In genomic region chr16:55974256-55974902, GRCm38 (mm10) we compare ENCODE assay signal across 7 mouse cellular contexts. TPM values are rescaled to one million over a fixed set of nuclear protein-coding genes. Genes with fewer than 3 reads are reported as not detected.
A peak's percentile ranks its signal among the peaks of the same experiment; 100 is the strongest.
DNase-seq lines count a peak whose midpoint lies in the region; ATAC-seq lines count a peak whose summit lies in the region.

No protein-coding gene starts in this region.

- H3K27me3 ChIP-seq in embryonic facial prominence, embryonic 10.5 days (replicated peaks; ENCODE audit: low read depth, poor library complexity, severe bottlenecking) = no peaks in the 10 kb centered on the region
- no peaks in the 10 kb centered on the region for H3K27me3 ChIP-seq in limb, embryonic 11.5 days (ENCODE audit: control insufficient read depth, insufficient read depth, low read length)
- H3K27me3 ChIP-seq in midbrain, embryonic 13.5 days = no peaks in the 10 kb centered on the region

- H3K9me3 ChIP-seq in embryonic facial prominence, embryonic 10.5 days = no peaks in the 10 kb centered on the region
- no peaks in the 10 kb centered on the region for H3K9me3 ChIP-seq in limb, embryonic 11.5 days (ENCODE audit: control insufficient read depth, low read length)
- H3K9me3 ChIP-seq in midbrain, embryonic 13.5 days = no peaks in the 10 kb centered on the region

- H3K4me3 ChIP-seq in embryonic facial prominence, embryonic 10.5 days = peak overlapping the region; percentile 99
- peak overlapping the region; percentile 99 for H3K4me3 ChIP-seq in limb, embryonic 11.5 days (ENCODE audit: low read depth, low read length)
- peak overlapping the region; percentile 100 for H3K4me3 ChIP-seq in midbrain, embryonic 13.5 days (replicated peaks)

- H3K27ac ChIP-seq in embryonic facial prominence, embryonic 10.5 days (replicated peaks) = peak overlapping the region; percentile 90
- H3K27ac ChIP-seq in limb, embryonic 11.5 days (replicated peaks; ENCODE audit: low read depth, low read length) = peak overlapping the region; percentile 69; the same call in 1 of the 2 replicates
- H3K27ac ChIP-seq in midbrain, embryonic 13.5 days = peak overlapping the region; percentile 90

- DNase-seq in adrenal gland, postnatal 14 days = peak; percentile 97
- DNase-seq in embryonic facial prominence, embryonic 10.5 days (ENCODE audit: low spot score) = peak; percentile 92
- DNase-seq in heart, adult 11 months = peak; percentile 100
- peak; percentile 92 for DNase-seq in kidney, adult 18-20 months
- peak; percentile 90 for DNase-seq in limb, embryonic 11.5 days (ENCODE audit: low spot score)
- peak; percentile 79 for DNase-seq in spleen, adult 12 weeks (ENCODE audit: low spot score)

- H3K9ac ChIP-seq in limb, embryonic 11.5 days (ENCODE audit: low read length) = peak overlapping the region; percentile 85
- H3K9ac ChIP-seq in midbrain, embryonic 13.5 days (replicated peaks) = peak overlapping the region; percentile 94

- H3K4me1 ChIP-seq in embryonic facial prominence, embryonic 10.5 days = peaks cover 26% of the 10 kb centered on the region
- peaks cover 2% of the 10 kb centered on the region; the same call in 1 of the 2 replicates for H3K4me1 ChIP-seq in limb, embryonic 11.5 days (ENCODE audit: control insufficient read depth, insufficient read depth, low read length)
- peaks cover 30% of the 10 kb centered on the region for H3K4me1 ChIP-seq in midbrain, embryonic 13.5 days (replicated peaks)

- WGBS in embryonic facial prominence, embryonic 10.5 days = under 1% methylated on average over 55 of the region's 55 CpGs
- WGBS in limb, embryonic 11.5 days = 0% methylated on average over 55 of the region's 55 CpGs
- WGBS in midbrain, embryonic 13.5 days = under 1% methylated on average over 53 of the region's 55 CpGs

- ATAC-seq in limb, embryonic 11.5 days (ENCODE audit: insufficient number of reproducible peaks, low FRiP score, low TSS enrichment, low read depth) = peak; percentile 87
- peak; percentile 78 for ATAC-seq in midbrain, embryonic 13.5 days

- H3K4me2 ChIP-seq in limb, embryonic 11.5 days (ENCODE audit: low read depth, severe bottlenecking) = peak overlapping the region; percentile 56
- H3K4me2 ChIP-seq in midbrain, embryonic 13.5 days (replicated peaks) = peak overlapping the region; percentile 80

- peaks cover 47% of the 10 kb centered on the region for H3K36me3 ChIP-seq in embryonic facial prominence, embryonic 10.5 days (replicated peaks)
- H3K36me3 ChIP-seq in limb, embryonic 11.5 days (ENCODE audit: control insufficient read depth, insufficient read depth, low read length) = peaks cover 15% of the 10 kb centered on the region; the same call in 1 of the 2 replicates
- peaks cover 34% of the 10 kb centered on the region for H3K36me3 ChIP-seq in midbrain, embryonic 13.5 days

RNA-seq across cellular contexts. Expression of gene Zbtb11, which starts 0.7 kb away (rescaled TPM):
- 19.4 and 19.9 TPM in 2 replicates for total RNA-seq in adrenal gland, postnatal 14 days (2021)
- 17.1 and 18.7 TPM in 2 replicates for polyA plus RNA-seq in embryonic facial prominence, embryonic 10.5 days (2016; fragmentation: Nextera tagmentation; extraction: Ambion mirVana)
- 18.0 and 19.6 TPM in 2 replicates for polyA plus RNA-seq in limb, embryonic 11.5 days (2014; fragmentation: Nextera tagmentation; extraction: Ambion mirVana)
- 21.2 and 21.4 TPM in 2 replicates for polyA plus RNA-seq in midbrain, embryonic 13.5 days (2015; fragmentation: Nextera tagmentation; extraction: Ambion mirVana)

RNA-seq across cellular contexts. Expression of gene Rpl24, which starts 8.3 kb away (rescaled TPM):
- total RNA-seq in adrenal gland, postnatal 14 days (2021) = 762 and 869 TPM in 2 replicates
- 735 and 738 TPM in 2 replicates for polyA plus RNA-seq in embryonic facial prominence, embryonic 10.5 days (2016; fragmentation: Nextera tagmentation; extraction: Ambion mirVana)
- polyA plus RNA-seq in limb, embryonic 11.5 days (2014; fragmentation: Nextera tagmentation; extraction: Ambion mirVana) = 861 and 889 TPM in 2 replicates
- polyA plus RNA-seq in midbrain, embryonic 13.5 days (2015; fragmentation: Nextera tagmentation; extraction: Ambion mirVana) = 616 and 636 TPM in 2 replicates

RNA-seq across cellular contexts. Expression of gene Cep97, which starts 39.7 kb away (rescaled TPM):
- 8.4 and 11.1 TPM in 2 replicates for total RNA-seq in adrenal gland, postnatal 14 days (2021)
- 17.6 and 17.9 TPM in 2 replicates for polyA plus RNA-seq in embryonic facial prominence, embryonic 10.5 days (2016; fragmentation: Nextera tagmentation; extraction: Ambion mirVana)
- 13.4 and 16.0 TPM in 2 replicates for polyA plus RNA-seq in limb, embryonic 11.5 days (2014; fragmentation: Nextera tagmentation; extraction: Ambion mirVana)
- polyA plus RNA-seq in midbrain, embryonic 13.5 days (2015; fragmentation: Nextera tagmentation; extraction: Ambion mirVana) = 17.2 and 17.8 TPM in 2 replicates

RNA-seq across cellular contexts. Expression of gene Pcnp, which starts 55.2 kb away (rescaled TPM):
- total RNA-seq in adrenal gland, postnatal 14 days (2021) = 89.7 and 90.7 TPM in 2 replicates
- 307 and 319 TPM in 2 replicates for polyA plus RNA-seq in embryonic facial prominence, embryonic 10.5 days (2016; fragmentation: Nextera tagmentation; extraction: Ambion mirVana)
- 308 and 314 TPM in 2 replicates for polyA plus RNA-seq in limb, embryonic 11.5 days (2014; fragmentation: Nextera tagmentation; extraction: Ambion mirVana)
- polyA plus RNA-seq in midbrain, embryonic 13.5 days (2015; fragmentation: Nextera tagmentation; extraction: Ambion mirVana) = 259 and 279 TPM in 2 replicates

Comparison
In these comparisons a context has a peak if more than half of its experiments do, and no peak if none do; other contexts are left out.
1. Peak in every context shown above with its lines: DNase-seq, ATAC-seq, H3K4me3 ChIP-seq and H3K27ac ChIP-seq.